Mouse (Mus musculus): ENCODE measurements around the gene Cldn22.

GRCm38 (mm10) chr8:47791986-47792385 is 32.3 kb upstream of the Cldn22 start:
- TF ChIP-seq CTCF (IDR thresholded peaks at IDR 0.05; ENCODE audit: borderline replicate concordance, insufficient read depth, low read length) (no peak), POLR2A (IDR thresholded peaks at IDR 0.05; ENCODE audit: low read depth, low read length) (no peak)
